Mouse (Mus musculus) kidney, postnatal 4 days (tissue): ENCODE data around the gene Gm11077.
A peak's percentile ranks its signal among the peaks of the same experiment; 100 is the strongest.

ENCODE experiments used
- DNase-seq, 2 experiments: peaks; one replicate each; pipeline ENCODE4 v3.0.0; 2021; ENCODE audit warnings: mixed read lengths in 2 of 2

The Gm11077 gene

GRCm38 (mm10) chr6:140729272-140729671, at the start of gene Gm11077:
TSS of gene Gm11077 (plus strand) at chr6:140729284.
- no peak for DNase-seq

GRCm38 (mm10) chr6:140680713-140681112, 48.4 kb upstream of the Gm11077 start:
- no peak for DNase-seq

- DNase-seq = no peak
Measured at GRCm38 (mm10) chr6:140682829-140683228, 46.3 kb upstream of the Gm11077 start.

- no peak for DNase-seq
Measured at GRCm38 (mm10) chr6:140684403-140684802, 44.7 kb upstream of the Gm11077 start.

GRCm38 (mm10) chr6:140689617-140690404, 39.3 kb upstream of the Gm11077 start:
- DNase-seq = no peak

GRCm38 (mm10) chr6:140692160-140692559, 36.9 kb upstream of the Gm11077 start:
- no peak for DNase-seq

- no peak for DNase-seq
Measured at GRCm38 (mm10) chr6:140696192-140696879, 32.7 kb upstream of the Gm11077 start.

- DNase-seq = no peak
Measured at GRCm38 (mm10) chr6:140697994-140698393, 31.1 kb upstream of the Gm11077 start.

- no peak for DNase-seq
Measured at GRCm38 (mm10) chr6:140698596-140698995, 30.5 kb upstream of the Gm11077 start.

GRCm38 (mm10) chr6:140701259-140701658, 27.8 kb upstream of the Gm11077 start:
- DNase-seq = no peak

GRCm38 (mm10) chr6:140705132-140705531, 24.0 kb upstream of the Gm11077 start:
- no peak for DNase-seq

- DNase-seq = no peak
Measured at GRCm38 (mm10) chr6:140706056-140706455, 23.0 kb upstream of the Gm11077 start.

- DNase-seq = no peak
Measured at GRCm38 (mm10) chr6:140708059-140708458, 21.0 kb upstream of the Gm11077 start.

GRCm38 (mm10) chr6:140709415-140710107, 19.5 kb upstream of the Gm11077 start:
- peak; percentile 50 to 63 for DNase-seq

GRCm38 (mm10) chr6:140712754-140713153, 16.3 kb upstream of the Gm11077 start:
- DNase-seq = peak; percentile 84 to 85

GRCm38 (mm10) chr6:140714905-140715365, 14.1 kb upstream of the Gm11077 start:
- DNase-seq = peak; percentile 84 to 86

GRCm38 (mm10) chr6:140722058-140722457, 7.0 kb upstream of the Gm11077 start:
- no peak for DNase-seq

GRCm38 (mm10) chr6:140730669-140731401, 1.8 kb downstream of the Gm11077 start:
- DNase-seq = no peak

- DNase-seq = no peak
Measured at GRCm38 (mm10) chr6:140731402-140731730, 2.3 kb downstream of the Gm11077 start.

GRCm38 (mm10) chr6:140732971-140733640, 4.0 kb downstream of the Gm11077 start:
- peak; percentile 27 to 40 for DNase-seq

- DNase-seq = peak; percentile 43 to 55
Measured at GRCm38 (mm10) chr6:140733641-140733986, 4.5 kb downstream of the Gm11077 start.

- DNase-seq = no peak
Measured at GRCm38 (mm10) chr6:140745586-140745985, 16.5 kb downstream of the Gm11077 start.
